Mouse (Mus musculus): Measurements from ENCODE around the gene Mrpl40.

Mrpl40 gene

GRCm38 (mm10) chr16:18828630-18829029 lies 48.0 kb downstream of the Mrpl40 start:
- DNase-seq, result no peak

GRCm38 (mm10) chr16:18822925-18823324 lies 53.7 kb downstream of the Mrpl40 start:
- peak; percentile 37 for DNase-seq

- no peak for DNase-seq
These were observed 54.3 kb downstream of the Mrpl40 start for GRCm38 (mm10) chr16:18822356-18822755.
